Mouse (Mus musculus) myocyte (in vitro differentiated cells): ENCODE measurements at regions not wholly inside any gene's neighbourhood (a gene's known extent, or its start where the extent isn't known, plus 50 kb on each side); places are given as distances from the start of the nearest gene placed in this dataset.

ENCODE experiments used
- E2F4 ChIP-seq: IDR thresholded peaks from one replicate; pipeline ENCODE4 v1.6.1; 2011; ENCODE audit warnings: mild to moderate bottlenecking, control low read depth, moderate library complexity; ENCODE audit not compliant: insufficient read depth
- MAX ChIP-seq: IDR thresholded peaks from one replicate; pipeline ENCODE4 v1.6.1; 2011; ENCODE audit warnings: low read depth, mild to moderate bottlenecking, control low read depth
- MYOD1 ChIP-seq, 3 experiments: IDR thresholded peaks; one replicate each; pipeline ENCODE4 v1.6.1; 2011; ENCODE audit warnings: control low read depth in 2 of 3, low read depth in 2 of 3, mild to moderate bottlenecking in 2 of 3, moderate library complexity in 1 of 3; ENCODE audit not compliant: insufficient read length in 2 of 3, control insufficient read depth in 1 of 3
- POLR2A ChIP-seq: IDR thresholded peaks from one replicate; pipeline ENCODE4 v1.6.1; 2011; ENCODE audit warnings: low read depth, mild to moderate bottlenecking, control low read depth, moderate library complexity; ENCODE audit not compliant: insufficient read length

GRCm38 (mm10) chr10:117574915-117575314, 54.4 kb upstream of the Cpm start:
- TF ChIP-seq MAX = no peak
- no peak for TF ChIP-seq POLR2A
- no peak for TF ChIP-seq E2F4
- TF ChIP-seq MYOD1 (IDR thresholded peaks at IDR 0.05; ENCODE audit: control insufficient read depth in 1 of 3, insufficient read length in 2 of 3, low read depth in 2 of 3) = no peak
